Mouse (Mus musculus) layer of hippocampus, postnatal 25 days (tissue): ENCODE measurements at regions not wholly inside any gene's neighbourhood (a gene's known extent, or its start where the extent isn't known, plus 50 kb on each side); places are given as distances from the start of the nearest gene placed in this dataset.

Experiments used
- DNase-seq, 2 experiments: peaks; one replicate each; pipeline ENCODE4 v3.0.0; 2022; ENCODE audit warnings: mixed read lengths in 2 of 2, low spot score in 1 of 2; ENCODE audit errors: extremely low spot score in 1 of 2

DNA sequence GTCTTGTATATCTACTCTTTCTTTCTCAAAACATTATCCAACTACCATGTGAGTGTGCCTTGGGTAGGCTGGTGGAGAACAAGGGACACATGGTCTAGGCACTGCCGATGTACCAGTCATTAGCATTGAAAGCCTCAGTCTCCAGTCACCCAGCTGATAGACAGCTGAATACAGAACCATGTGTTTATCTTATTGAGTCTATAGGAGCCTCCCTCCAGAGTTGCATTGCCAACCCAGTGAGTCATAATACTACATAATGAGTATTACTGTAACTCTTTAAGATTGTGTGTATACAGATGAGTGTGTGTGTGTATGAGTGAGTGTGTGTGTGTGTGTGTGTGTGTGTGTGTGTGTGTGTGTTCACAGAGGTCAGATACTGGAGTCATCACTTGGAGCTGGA lies 110.9 kb upstream of the Ralgapa2 start:
- DNase-seq: no peak

DNA sequence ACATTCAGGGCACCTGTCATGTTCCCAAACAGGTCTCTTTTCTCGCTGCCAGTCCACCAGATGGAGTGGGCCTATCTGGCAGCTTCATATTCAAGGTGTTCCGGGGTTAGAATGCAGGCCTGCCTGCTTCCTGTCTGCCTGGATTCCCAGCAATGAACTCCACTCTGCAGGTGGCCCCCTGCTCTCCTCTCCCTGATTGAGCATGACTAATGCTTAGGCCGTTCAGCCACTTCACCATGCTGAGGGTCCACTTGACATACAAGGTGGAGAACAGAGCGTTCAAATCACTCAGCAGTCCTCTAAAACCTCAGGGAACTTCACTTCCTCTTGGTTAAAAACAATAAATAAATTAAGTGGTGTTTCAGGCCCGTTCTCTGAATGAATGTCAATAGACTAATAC lies 112.1 kb upstream of the Ralgapa2 start:
- no peak for DNase-seq

DNA sequence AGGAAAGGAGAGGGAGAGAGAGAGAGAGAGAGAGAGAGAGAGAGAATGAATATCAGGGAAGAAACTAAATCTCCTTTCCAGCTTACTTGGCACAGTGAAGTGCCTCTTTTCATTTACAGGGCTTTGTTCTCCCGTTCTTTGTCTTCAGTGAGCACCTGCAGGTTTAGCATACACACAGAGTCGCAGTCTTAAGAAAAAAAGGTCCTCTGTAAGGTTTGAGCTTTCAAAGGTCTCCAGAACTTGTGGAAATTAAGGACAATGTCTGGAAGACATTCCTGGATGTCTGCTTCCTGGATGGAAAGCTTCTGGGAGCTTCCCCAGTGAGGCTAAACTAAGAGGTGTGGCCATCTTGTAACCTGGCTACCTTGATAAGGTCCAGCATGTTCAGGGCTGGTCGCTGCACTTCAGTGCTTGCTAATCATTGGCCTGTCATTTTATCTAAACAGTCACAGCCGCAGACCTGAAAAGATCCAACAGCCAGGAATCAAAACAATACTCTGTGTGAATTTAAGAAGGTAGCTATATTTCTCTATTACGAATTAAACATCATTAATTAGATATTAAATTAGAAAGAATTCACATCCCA lies 113.1 kb upstream of the Ralgapa2 start:
- DNase-seq: no peak

DNA sequence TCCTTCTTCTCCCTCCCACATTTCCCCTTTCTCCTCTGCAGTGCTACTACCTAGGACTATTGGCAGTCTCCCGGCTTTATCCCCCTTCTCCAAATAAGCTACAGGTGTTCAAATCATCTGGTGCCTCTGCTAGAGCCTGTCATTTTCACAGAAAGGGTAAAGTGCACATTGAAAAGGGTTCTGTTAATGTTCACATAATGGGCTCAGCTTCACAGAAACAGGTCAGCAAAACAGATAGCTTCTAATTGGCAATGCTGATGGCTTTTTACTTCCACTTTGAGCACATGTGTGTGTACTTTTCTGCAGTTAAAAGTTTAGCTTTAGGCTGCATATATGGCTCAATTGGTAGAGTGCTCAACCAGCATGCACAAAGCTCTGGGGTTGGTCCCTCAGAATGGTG lies 114.4 kb upstream of the Ralgapa2 start:
- no peak for DNase-seq

DNA sequence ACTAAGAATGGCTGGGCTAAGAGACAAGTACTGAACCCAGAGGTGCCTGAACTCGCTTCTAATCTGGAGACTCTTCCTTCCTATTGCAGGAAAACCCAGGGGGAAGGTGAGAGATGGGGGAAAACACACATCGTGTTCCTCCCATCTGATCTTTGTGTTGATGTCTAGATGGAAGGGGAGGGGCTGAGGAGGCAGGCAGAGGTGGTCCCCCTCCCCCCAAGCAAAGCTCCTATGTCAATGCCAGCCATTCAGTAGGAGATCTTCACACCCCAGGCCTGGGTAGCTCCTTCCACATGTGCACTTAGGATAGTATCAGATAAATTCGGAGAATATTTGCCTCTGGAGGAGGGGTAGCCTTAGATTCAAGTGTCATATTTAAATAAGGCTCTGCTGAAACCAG lies 118.0 kb upstream of the Ralgapa2 start:
- DNase-seq: no peak

DNA sequence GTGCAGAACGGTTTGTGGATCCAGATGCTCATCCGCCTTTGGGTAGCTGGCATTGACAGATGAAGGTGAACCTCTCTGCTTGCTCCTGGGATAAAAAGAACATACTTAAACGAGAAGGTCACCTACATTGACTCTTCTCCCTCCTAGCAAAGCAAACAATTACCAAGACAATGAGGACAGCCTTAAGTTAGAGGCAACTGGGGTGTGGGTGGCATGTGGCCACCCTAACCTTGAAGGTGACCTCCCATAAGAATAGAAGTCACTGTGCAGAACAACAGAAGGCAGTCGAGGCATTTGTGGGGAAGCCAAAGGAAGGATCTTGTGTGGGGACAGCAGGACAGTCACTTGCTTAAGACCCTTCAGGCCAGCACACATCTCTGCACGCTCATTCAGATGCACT lies 119.0 kb upstream of the Ralgapa2 start:
- DNase-seq: no peak

DNA sequence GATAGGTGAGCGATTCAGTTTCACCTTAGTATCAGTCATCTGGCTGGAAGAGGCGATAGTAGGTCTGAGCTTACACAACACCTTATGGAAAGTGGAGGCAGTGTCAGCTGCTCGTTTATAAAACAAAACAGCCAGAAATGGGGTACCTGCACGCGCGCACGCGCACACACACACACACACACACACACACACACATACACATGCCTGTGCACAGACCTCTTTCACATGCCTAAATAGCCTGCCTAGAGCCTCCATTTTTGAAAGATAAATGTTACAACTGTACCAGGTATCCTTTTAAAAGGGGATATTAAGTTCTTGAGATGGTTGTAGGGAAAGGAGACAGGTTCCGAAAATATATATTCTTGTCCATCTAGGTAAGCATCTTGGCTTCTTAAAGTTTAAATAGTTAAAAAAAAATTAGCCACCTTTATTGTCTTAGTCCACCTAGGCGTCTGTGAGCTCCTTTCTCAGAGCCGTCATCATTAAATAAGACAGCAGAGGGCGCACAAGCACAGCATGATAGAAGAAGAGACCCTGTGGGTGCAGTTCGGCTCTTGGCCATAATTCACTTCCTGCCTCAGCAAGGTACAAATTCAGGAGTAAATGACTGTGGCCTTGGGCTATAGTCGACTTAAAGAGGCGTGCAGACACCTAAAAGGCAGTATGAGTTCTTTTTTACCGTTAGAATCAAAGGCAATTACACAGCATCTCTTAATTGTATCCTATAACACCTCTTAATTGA lies 121.4 kb upstream of the Ralgapa2 start:
- DNase-seq: peak; percentile 35 to 84

DNA sequence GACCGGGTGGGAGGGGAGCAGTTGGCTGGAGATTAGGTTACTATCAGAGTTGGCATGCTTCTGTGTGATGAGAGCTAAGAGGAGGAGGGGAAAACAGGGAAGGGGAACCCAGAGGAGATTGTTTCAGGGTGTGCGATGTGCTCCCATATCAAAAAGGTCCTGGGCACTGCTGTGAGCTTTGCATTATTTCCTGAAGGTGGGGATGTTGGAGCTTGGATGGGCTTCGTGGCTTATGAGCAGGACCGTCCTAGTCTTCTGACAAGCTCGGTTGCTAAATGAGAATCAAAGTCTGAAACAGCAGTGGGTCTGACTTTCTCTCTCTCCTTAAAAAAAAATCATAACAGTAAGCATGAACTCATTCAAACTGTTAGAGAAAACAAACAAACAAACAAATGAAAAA lies 125.4 kb upstream of the Ralgapa2 start:
- DNase-seq: no peak

DNA sequence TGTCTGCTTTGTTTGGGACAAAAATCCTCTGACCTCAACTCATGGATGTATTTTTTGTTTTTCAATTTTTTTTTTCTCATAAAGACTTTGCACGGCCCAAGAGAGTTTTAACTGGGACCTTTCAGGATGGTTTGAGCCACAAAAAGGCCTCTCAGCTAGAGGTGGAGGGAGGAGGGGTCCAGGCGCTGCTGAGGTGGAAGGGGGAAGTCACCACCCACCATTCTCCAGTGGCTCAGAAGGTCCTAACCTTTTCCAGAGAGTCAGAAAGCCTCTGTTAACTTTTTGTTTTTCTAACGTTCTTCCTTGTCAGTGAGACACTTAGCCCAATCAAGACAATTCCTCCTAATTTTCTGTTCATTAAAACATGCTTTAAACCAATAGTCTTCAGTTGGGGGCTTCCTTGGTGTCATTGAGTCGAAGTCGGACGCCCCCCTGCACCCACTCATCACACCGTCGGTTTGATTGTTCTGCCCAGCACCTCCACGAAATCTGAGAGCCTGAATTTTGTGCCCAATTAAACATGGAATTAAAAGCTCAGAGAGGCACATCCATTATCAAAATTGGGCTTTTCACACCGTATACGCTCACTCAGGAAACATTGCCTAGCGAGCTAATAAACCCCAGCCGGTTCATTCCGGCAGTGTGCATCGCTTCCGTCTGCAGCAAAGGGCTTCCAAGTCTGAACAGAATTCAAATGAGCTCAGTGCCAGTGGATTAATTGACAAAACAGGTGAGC lies 134.3 kb upstream of the Ralgapa2 start:
- no peak for DNase-seq

DNA sequence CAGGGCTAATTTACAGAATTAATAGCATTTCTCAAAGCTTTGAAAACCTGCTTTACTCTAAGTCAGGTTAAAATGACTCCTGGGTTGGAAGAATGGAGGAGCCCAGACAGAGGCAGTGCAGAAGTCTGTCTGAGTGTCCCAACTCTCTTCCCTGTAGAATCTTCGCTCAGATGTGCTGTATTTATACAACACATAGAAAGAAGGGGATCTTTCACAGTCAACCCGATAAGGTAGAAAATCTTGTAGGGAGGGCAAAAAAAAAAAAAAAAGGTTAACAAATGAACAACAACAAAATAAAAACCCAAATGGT lies 134.8 kb upstream of the Ralgapa2 start:
- no peak for DNase-seq

DNA sequence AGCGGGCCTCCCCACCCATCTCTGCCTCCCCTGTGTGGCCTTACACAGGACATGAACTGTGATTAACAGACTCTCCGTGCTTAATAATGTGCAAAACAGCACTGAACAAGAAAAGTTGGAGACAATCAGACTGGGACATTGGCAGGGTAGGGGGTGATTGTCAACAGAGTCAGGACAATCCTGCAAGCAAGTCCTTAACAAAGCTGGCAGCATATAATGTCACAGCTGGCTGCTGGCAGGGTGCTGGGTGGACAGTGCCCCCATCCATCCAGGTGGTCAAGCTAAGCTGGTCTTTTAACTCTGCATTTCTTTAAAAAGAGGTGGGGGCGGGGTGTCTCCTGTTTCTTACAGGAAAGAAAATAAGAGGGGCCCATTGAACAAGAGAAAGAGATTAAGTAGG lies 149.2 kb upstream of the Ralgapa2 start:
- DNase-seq: no peak

DNA sequence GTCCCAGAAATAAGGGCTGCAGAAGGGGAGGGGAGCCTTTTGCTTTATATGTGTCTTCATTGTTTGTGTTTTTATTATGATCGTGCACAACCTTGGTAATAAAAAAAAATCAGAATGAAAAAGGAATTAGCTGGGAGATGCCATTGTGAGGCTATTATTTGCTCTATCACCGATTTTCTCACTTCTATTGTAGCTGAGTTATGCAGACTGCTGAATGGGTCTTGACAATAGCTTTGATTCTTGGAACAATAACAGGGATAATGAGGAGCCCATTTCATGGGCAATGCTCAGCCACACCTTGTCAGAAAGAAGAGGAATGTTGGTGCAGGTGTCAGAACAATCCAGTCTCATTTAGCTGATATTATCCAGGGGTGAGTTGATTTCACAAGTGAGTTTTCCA lies 160.6 kb upstream of the Ralgapa2 start:
- no peak for DNase-seq

DNA sequence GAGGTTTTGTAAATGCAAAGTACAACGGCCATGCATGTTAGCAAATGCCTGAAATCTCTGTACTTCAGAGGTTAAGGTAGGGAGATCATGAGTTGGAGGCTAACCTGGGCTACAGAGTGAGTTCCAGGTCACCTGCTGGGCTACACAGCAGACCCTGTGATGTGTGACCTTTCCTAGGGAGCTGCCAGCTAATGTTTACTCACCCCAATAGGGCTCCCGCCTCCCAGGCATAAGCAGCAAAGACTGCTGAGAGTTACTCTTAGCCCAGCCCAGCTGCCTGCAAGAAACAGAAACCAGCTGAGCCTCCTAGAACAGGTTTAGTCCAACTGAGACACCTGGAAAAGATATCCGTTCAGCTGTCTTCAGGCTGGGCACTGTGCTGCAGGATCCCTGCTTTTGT lies 169.8 kb upstream of the Ralgapa2 start:
- no peak for DNase-seq

DNA sequence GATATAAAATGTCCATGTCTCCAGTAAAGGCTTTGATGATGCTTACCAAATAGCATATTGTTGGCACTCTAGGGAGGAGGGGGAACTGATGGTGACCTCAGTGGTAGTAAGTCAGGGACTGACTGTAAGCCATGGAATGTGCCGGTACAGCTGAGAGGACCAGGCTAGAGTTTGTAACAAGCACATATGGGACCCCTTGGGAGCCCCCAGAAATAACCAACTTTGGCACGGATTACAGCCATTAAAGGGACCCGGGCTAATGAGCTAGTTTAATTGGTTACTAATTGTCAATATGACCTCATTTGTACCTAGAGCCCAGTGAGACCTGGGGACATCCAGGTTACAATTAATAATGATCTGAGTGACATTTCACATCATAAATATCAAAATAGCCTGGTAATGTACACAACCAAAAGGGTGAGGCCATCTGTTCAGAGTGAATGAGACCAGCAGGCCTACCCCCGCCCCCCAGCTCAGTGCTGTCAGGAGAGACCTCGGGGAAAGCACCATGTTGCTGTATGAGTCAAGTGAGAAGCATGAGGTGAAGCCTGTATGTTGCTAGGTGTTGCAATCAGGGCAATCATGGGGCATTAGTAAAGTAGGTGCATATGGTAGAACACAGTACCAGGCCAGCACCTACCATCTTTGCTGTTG lies 169.7 kb upstream of the Kiz start:
- DNase-seq: no peak

DNA sequence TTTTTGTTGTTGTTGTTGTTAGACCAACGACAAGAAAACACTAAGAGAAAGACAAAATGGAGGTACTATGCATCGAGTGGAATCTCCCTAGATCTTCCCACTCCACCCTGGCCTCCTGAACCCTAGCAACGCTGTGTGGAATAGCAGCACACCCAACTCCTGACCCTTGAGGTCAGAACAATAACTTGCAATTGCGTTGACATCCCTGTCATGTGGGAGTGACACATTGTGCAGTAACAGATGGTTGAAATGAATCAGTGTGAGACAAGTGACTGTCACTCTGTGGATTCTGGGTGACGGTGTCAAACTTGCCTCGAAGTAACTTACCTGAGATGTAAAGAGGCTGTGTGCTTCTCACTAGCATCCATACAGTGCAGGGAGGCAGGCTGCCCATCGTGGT lies 167.1 kb upstream of the Kiz start:
- no peak for DNase-seq

DNA sequence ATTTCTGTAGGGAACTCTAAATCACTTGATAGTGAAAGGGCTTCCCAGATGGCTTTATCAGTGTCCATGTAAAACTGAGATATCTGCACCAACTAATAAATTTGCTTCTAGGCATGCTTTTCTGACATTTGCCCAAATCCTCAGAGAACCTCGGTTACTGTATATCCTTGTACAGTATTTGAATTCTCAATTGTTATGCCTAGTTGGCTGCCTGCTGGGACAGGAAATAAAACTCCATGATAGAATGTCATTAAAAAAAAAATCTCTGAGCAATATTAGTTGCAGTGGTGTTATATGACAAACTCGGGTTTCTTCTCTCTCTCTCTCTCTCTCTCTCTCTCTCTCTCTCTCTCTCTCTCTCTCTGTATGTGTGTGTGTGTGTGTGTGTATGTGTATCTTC lies 162.2 kb upstream of the Kiz start:
- DNase-seq: no peak

DNA sequence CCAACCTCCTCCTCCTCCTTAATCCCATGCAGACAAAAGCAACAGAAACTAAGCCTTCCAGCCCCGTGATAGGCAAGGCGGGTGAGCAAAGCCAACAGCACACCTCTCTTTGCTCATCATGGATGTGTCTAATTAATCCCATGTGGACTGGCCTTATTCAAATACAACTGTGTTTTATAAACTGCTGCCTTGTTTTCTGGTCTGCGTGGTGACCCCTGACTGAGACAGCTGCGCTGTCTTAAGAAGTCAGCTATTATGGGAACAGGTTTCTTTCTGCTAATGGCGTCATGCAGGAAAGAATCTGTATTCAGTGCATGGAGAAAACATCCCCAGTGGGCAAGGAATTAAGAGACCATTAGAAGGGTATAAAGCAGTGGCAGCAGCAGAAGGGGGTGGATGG lies 161.6 kb upstream of the Kiz start:
- no peak for DNase-seq

DNA sequence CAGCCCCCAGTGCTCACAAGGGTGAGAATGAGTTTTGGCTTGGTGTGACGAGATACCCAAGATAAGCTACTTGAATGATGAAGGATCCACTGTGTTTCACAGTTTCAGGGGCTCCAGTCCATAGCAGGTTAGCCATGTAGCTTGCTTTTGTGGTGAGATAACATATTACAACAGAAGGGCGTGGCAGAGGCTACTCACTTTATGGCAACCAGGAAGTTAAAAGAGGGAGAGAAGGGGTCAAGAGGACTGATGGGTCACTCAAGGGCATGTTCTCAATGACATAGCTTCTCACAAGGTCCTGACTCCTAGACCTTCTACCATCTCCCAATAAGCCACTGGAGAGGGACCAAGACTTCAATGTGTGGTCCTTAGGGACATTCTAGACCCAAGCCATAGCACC lies 159.4 kb upstream of the Kiz start:
- no peak for DNase-seq

DNA sequence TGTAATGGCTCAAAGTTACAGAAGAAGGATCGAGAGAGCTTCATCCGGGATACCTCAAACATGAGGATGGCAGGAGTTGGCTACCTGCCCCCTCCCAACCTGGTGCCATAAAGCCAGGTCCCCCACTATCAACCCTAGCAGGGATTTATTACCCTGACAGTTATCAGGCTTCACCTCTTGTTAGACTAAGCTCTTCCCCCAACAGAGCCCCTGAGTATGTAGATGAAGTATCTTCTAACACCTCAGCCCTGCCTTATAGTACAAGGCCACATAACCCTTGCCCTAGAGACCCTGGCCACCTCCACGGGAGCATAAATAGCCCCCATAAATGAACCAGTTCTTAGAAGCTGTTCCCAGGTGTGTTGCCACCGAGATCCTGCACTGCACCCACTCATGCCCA lies 158.9 kb upstream of the Kiz start:
- no peak for DNase-seq

DNA sequence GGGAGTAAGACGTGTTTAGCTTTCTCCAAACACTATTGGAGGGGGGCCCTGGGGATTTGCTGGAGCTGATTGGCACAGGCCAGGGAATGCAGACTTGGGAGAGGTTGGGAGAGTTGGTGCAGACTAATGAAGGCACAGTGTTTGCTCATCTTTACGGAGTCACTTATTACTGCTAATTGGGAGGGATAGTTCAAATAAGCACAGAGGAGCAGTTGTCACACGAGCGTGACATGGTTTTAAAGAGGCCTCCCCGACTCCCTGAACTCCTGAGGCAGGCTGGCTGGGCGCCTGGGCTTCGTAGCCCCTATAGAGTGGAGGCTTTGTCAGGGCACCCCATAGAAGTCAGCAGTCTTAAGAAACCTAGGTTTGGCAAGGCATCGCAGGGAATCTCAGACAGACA lies 145.0 kb upstream of the Kiz start:
- DNase-seq: peak in 1 of 2 experiments; percentile 6

DNA sequence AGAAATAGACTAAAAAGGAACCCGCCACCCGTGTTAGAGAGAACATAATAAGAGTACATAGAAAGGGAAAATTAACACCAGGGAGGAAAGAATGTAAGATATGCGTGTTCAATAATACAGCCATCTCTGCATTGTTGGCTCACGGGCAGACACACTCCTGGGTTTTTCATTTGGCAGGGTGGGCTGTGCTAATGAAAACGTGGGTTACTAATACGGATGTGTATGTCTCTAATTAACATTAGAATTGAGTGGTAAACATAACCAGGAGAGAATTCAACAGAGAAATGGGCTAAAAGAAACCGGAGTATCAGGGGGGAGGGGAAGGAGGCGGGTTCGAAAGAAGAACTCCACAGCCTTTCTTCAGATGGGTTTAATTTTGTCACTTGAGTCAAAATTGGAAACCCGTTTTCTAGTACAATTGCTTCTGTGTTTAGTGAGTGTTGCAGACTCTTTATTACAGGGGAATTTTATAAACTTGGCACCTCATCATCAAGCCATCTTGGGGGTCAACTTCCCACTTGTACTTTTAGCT lies 134.4 kb upstream of the Kiz start:
- no peak for DNase-seq
